Mouse (Mus musculus) urinary bladder, postnatal 14 days (tissue): ENCODE measurements at regions not wholly inside any gene's neighbourhood (a gene's known extent, or its start where the extent isn't known, plus 50 kb on each side); places are given as distances from the start of the nearest gene placed in this dataset.

Experiments
- DNase-seq: peaks from one replicate; pipeline ENCODE4 v3.0.0; 2021; ENCODE audit warnings: low spot score

DNA sequence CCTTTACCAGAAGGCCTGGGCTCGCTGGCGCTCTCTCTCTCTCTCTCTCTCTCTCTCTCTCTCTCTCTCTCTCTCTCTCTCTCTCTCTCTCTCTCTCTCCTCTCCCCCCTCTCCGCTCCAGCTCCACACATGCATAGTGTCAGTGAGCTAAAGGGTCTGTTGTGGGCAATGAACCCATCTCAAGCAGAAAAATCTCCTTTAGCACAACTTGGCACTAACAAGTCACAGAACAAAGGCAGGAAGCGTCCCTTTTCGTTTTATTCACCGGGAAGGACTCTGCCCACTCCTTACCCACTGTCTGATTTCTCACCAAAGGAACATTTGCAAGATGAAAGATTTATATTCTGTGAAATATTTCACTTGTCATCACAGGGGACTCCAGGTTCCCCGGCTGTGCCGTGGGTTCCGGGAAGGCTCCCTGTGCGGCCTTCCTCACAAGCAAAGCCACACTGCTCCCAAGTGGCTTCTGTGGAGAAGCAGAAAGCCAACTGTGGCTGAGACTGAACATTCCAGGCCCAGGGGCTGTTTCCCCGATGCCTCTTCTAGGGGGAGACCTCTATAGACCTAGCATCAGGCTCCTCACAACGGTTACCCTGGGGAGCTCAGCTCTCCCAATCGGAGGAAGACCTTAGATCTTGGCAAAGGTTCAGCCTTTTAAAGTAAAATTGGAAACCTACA is 253.2 kb upstream of the Spred2 start:
- peak; percentile 38 for DNase-seq

DNA sequence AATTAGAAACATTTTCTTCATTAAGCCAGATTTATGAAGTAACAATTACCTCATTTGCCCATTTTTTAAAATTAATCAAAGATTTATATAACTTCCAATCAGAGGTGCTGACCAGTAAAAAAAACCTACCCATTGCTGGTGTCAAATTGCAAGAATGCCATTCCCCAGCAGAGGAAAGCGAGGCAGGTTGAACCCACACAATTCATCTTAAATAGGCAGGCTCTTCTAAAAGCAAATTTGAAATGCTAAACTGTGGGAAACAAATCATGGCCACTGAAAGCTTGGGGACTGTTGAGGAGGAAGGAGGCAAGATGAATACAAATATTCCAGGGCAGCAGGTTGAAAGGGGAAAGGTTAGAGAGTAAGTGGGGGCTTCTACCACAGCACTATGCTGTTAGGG is 251.2 kb upstream of the Spred2 start:
- no peak for DNase-seq

DNA sequence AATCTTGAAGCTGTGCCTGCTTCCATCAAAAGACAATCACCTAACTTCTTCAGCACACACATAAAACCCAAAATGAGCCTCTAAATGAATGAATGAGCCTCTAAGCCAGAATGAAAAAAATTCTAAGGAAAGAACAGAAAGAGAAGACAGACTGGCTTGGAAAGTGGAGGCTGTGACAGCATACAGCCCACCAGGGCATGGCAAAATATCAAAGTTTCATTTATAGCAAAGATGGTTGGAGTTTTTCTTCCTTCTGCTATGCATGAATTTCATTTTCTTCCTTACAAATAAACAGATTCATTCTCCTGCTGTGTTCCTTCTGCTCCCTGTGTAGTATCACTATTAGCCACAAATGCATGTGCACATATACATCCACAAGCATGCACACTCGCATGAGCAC is 247.7 kb upstream of the Spred2 start:
- no peak for DNase-seq

DNA sequence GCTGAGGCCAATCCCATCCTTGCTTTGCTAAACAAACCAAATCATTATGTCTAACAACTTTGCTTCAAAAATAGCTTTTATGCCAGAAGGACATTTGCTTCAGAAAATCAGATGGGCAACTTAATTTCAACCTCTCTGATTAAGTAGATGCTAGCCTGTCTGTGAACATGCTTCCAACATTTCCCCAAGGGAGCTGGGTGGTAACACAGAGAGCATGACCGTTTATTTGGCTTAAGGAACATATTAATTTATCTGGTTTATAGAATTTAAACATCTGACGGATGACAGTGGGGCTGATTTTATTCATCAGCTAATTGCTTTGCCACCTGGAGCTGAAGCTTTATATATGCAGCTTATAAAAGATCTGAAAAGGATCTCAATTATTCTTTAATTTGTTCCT is 245.1 kb upstream of the Spred2 start:
- DNase-seq, result no peak

DNA sequence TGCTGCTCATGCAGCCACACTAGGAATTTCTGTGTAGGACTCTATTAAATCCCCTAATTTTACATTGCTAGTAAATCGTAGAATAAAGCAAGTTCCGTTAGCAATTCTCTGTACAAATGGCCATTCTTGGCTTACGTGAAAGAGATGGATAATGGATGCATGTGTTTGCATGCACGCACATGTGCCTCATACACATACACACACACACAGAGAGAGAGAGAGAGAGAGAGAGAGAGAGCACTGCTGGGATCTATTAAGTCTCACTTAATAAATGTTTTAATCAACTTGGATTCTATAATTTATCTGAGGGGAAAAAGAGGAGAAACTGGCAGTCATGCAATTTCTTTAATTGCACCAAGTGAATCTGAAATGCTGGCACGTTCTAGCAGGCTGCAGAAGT is 244.5 kb upstream of the Spred2 start:
- DNase-seq, result no peak

DNA sequence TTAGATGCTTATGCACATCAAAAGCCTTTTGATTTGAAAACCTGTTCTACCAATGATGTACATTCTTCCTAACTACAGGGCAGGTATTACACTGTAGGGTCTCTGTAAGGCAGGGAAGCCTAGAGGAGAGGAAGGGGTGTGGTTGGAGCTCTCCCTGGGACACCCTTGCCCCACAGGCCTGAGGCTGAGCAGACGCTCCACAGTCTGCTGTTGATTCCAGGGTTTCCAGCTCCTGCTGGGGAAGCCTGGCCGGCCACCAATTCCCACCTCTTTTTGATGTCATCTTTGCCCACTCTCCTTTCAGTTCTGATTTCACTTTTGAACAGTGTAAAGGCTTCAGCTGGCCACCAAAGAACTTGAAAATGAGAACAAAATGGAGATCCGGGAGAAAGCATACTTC is 223.0 kb upstream of the Spred2 start:
- DNase-seq, result no peak

DNA sequence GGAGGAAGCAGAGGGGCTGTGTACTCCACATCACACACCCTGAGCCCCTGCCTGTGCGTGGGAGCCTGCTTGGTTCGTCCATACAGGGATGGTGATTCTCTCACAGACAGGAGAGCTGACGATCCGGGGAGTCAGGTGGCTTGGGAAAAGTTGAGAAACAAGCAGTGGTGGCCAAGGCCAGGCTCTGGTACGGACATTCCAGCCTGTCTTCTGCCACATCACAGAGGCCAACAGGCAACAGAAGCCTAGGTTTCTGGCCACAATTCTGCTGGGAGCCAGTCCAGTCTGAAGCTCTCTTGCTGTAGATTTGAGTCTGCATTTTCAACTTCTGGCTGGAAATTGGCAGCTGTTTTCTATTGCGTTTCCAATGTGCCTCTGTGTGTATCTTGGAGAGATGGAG is 215.4 kb upstream of the Spred2 start:
- DNase-seq, result no peak

DNA sequence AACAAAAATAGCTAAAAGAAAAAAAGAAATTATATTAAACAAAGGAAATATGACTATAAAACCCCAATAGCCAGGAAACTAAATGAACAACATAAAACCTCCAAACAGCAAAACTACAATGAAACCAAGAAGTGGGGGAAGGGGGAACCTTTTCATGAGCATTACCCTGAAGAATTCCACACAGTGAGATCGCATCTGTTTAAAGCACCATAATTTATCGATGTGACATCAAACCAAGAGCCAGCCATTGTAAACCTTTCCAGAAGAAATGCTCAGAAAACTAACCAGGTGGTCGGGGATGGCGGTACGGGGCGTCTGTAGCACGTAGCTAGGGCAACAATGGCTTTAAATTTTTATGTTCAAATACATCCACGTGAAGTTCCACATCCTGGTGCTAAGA is 214.8 kb upstream of the Spred2 start:
- no peak for DNase-seq

DNA sequence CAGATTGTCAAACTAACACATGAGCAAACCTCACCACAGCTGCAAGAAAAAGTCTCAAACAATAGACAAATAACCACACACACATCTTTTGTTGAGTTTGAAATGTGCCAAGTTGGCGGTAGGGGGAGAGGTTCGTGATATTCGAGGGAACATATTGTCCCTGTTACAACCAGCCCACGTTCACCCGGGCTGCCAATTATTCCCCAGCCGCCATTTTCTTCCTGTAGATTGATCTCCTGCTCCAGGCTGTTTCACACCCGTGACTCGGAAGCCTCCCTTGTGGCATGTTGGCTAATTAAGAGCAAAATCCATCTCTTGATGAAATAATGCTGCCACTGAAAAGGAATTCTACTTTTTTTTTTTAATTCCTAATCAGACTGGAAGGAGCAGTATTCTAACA is 211.1 kb upstream of the Spred2 start:
- no peak for DNase-seq

DNA sequence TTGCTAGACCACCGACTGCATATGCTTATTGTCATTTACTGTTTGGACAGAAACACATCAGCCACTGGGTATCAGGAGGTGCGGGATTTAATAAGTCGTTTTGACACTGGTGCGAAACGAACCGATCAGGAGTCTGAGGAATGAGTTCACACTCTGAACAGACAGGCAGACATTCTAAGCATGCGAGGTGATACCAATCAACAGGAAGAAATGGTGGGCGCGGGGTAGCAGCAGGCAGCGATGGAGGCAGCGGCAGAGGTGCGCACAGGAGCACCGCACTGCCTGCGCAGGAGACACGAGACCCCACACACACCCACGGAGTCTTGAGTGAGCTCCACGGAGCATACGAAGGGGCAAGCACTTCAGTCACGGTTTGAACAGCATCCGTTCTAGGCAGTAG is 210.6 kb upstream of the Spred2 start:
- no peak for DNase-seq

DNA sequence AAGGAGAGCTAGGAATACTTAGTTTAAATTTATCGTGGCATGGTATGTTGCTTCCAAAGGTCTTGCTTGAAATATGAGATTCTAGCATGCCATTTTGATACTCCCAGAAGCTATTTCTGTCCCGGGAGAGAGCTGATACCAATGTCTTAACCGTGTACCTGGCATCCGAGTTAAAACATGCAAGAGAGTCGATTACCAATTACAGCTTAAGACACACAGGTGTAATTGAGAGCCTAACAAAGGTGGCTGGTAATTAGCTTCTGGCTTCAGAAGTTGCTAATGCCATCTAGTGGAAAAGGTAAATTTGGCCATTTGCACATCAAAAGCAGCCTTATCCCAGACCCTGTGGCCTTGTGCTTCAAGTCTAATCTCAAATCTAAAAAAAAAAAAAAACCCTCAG is 210.0 kb upstream of the Spred2 start:
- no peak for DNase-seq

DNA sequence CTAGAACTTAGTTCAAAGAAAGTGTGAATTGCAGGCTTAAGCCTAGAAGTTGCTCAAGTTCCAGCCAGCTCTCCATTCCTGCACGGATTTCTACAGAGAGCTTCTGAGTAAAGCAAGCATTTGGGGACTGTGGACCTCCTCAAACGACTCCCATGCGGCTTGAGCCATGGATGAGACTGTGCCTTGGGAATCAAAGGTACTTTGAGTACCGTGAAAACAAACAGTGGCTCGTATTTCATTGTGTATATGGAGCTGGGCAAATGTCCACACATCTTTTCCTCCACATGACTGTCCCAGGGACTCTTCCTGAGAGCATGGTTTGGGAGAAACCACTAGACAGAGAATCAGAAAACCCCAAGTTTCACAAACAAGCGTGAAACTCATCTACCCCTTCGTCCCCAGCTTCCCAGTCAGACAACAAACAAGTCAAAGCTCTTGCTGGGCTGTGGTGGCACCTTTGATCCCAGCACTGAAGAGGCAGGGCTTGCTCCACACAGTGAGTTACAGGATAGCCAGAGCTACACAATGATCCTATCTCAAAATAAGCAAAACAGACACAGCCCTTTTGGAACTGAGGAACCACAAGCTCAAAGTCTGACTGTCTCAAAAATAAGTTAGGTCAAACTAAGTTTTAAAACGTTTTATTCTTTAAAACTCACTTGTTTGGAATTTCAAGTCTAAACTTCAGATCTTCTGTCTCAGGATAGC is 209.1 kb upstream of the Spred2 start:
- DNase-seq, result no peak

DNA sequence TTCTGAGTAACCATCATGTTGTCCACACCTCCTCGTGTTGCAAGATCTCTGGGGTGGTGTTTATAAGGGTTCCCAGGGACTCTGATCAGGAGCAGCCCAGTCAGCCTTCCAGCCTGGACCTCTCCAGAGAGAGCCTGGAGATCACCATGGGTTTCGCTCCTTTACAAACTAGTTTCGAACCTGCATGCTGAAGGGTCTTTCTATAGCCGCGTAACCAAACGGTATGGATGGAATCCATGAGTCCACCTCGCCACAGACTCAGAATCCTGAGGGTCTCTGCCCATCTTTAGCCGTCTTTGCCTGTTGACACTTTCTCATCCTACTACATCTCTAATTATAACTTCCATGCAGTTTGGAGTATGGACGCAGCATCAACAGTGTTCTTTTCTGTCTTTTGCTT is 206.0 kb upstream of the Spred2 start:
- no peak for DNase-seq

DNA sequence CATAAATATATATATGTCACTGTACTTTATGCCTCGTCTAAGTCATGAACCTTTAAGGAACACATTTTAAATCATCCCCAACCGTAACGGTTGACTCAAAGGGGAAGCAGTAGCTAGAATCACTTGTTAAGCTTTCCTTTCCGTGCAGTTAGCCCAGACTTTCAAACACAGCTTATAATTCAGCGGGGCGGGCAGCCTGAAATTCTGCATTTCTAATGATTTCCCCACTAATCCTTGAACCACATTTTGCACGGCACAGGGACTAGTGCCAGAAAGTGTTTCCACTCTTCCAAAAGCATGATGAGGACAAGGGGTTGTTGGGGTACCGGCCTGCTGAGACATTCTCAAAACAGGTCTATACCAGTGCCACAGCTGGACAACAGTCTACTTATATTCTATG is 195.1 kb upstream of the Spred2 start:
- DNase-seq, result no peak

DNA sequence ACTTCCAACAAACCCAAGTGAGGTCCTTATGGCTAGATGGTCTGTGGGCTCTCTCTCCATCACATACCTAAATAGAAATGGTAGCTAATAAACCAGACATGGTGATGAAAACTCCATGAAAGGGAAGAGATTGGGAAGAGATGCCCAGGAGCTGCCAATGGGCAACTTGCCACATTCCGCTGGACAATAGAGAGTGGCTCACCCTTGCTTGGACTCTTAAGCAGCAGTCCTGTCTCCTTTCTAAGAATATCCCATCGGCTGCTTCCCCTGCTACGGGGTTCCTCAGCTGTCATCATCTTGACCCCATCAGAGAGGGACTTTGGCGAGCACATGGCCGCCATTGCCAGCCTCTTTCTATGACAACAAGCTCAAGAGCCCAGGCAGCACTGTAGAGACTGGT is 193.4 kb upstream of the Spred2 start:
- DNase-seq, result no peak

DNA sequence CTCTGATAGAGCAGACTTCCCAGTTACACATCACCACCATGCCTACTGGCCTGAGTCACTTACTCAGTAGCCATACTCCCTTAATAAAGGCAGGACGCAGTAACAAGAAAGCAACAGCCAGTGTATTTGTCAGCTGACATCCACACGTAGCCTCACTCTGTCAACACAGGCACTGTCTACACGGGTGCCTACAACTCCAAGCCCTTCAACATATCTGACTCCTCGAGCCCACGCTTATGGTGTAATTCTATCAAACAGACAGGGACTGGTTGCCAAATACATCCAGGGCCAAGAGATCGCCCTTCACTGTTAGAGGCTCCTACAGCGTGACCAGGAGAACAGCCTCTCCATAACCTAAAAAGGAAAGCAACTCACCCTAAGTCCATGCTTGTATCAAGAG is 188.1 kb upstream of the Spred2 start:
- no peak for DNase-seq

DNA sequence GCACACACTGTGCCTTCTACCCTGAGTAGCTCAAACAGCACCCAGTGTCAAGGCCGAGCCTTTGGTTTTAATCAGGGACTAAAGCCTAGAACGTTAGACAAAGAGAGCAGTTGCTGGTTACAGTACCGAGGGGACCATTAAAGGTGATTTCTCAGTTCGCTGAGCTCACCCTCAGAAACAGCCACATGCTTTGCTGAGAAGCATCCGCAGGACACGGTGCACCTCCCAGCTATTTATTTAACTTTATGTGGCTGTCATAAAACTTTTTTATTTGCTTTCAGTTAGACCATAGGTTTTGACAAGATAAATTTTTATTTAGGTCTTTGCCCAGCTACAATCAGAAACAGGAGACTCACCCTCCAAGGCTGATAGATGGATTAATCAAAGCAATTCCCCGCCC is 187.2 kb upstream of the Spred2 start:
- no peak for DNase-seq

DNA sequence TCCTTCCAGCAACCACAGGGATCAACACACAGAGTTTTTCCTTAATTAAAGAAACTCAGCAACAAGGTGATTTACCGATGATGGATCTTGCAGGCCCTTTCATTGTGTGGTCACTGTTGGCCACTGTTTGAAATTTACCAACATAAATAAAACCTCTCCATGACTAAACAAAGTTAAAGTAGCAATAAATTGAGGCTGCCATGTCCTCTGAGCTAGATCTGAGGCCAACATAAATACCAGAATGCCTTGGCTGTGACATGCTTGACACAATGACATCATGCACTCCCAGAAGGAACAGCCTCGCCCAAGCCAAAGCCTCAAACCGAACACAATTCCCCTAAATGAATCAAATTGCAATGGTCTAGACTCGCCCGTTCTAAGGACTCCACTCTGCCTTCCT is 186.8 kb upstream of the Spred2 start:
- no peak for DNase-seq

DNA sequence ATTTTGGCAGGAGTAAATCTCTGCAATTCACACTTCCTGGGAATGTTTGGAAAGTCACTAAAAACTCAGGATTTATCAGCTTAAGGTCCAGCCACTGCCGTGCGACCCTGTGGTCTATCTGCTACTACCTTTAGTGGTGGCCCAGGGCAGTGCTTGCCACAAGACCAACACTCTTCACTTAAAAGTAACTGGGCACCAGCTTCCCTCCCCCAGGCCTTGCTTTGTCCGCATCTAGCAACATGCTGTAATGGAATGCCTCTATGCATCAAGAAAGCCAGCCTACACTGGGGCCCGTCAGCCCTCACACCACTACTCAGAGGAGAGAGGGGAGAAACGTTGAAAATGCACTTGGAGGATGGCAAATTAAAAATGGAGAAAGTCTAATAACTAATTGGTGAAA is 186.4 kb upstream of the Spred2 start:
- DNase-seq, result no peak

DNA sequence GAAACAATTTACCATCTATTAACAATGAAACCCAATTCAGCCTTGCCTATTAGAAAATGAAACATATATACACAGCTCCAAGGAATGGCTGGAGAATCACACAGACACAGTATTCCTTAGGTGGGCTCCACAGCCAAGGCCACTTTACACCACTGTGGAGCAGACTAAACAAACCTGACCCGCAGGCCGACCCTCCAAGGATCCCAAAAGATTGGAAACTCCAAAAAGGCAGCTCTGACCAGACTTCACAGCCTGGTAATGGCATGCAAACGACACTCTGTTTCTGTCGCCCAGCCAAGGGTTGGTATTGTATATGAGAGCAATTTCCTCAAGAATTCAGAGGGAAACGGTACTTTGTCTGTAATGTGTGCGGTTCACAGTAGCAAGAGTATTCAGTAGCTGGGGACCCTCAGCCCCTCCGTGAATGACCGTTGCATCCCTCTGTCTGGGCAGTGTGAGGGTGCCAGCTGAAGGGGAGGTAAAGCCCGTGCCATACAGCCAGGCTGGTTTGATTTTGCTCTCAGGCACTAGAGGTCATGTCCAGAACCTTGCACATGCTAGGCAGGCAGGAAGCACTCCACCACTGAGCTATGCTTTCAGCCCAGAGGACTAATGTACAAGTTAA is 184.5 kb upstream of the Spred2 start:
- no peak for DNase-seq

DNA sequence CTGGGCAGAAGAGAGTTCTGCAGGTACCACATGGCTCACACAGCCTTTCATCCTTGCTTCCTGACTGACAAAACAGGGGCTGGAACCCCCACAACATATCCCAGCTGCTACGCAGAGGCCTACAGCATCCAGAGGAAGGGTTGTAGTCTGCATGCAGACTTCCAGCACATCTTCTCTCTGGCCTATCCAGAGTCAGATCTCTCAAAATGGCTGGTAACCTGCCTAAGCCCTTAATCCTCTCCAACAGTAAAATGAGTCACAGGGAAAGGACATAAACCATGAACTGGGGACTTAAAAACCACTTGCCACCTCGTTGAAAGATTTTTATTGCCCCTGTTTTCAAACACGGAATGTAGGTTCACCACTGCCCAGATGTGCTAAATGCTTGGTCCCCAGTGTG is 183.6 kb upstream of the Spred2 start:
- DNase-seq, result no peak

DNA sequence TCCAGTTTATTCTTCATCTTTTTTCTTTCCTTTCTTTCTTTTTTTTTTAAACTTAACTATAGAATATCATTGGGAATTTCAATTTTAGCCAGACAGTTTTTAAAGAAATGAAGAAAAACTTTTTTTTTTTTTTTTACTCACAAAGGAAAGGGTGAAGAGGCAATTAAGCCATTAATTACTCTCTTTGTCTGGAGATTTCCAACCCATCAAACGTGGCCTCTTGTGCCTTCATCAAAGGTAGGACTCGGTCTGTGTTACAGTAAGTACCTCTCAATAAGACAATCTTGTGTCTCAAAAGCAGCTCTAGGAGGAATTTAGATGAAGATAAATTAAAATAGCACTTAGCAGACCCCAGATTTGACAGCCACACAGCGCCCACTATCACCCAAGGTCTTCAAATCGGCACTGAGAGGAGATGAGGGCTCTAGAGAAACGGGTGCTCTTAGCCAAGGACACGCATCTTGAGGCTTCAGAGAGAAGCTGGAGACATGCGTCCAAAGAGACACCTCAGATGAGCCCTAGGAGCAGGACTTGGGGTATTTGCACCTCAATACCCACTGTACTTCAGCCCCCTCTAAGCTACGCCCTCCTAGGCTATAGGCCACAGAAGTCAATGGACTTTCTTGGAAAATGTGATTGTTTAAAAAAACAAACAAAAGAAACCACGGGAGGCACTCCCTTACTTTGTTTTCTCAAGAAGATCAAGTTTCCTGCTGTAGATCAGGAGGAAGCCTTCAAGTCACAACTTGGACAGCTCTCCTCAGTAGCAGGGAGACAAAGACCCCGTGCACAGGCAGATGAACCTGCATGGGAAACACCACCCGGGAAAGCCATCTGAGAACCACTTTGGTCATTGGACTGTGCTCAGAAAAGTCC is 176.8 kb upstream of the Spred2 start:
- DNase-seq, result no peak
